In the genomic region with DNA sequence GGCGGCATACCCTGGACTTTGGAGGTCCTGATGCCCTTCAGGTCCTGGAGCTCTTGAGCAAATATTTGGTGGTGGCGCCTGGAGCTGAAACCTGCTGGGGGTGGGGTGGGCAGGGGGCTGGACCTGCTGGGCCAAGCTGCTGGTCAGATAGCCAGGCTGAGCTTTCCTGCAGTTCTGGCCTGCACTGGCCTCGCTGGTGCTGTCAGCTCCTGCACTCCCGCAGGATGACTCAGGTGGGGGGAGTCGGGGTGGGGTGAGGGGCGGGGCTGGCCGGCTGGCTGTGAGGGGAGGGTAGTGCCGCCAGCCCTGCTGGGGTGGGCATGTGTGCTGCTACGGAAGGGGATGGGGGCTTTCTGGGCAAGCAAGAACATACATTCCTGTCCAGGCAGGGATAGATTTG, we compare ENCODE assay signal across 8 mouse cellular contexts. TPM values are rescaled to one million over a fixed set of nuclear protein-coding genes. Genes with fewer than 3 reads are reported as not detected.
DNase-seq lines count a peak whose midpoint lies in the region; ATAC-seq and TF ChIP-seq lines count a peak whose summit lies in the region.
"Had no signal": no experiment of that assay in that cellular context is flagged by ENCODE, and none has a peak within 500 bp of the region (broad histone marks: within the 10 kb centered on the region; RNA-seq: fewer than 3 reads in every experiment).

No protein-coding gene starts in this region.

- no peak for DNase-seq in lung, embryonic 14.5 days
- no peak for DNase-seq in lung, postnatal 4 days
- DNase-seq in embryonic facial prominence, embryonic 14.5 days (ENCODE audit: low spot score), result peak; percentile 13
- DNase-seq in layer of hippocampus, adult 2 months (ENCODE audit: low spot score in 2 of 2), result no peak
- DNase-seq in Muller cell, postnatal 12 days (ENCODE audit: inconsistent ontology term), result no peak
- DNase-seq: thymus, postnatal 25 days had no signal

- 20% methylated on average over 9 of the region's 9 CpGs for WGBS in lung, embryonic 14.5 days
- WGBS in embryonic facial prominence, embryonic 14.5 days, result 28% methylated on average over 6 of the region's 9 CpGs
- 7% methylated on average over 8 of the region's 9 CpGs for WGBS in limb, embryonic 12.5 days
- WGBS in small intestine, adult 2 months, result 19% methylated on average over 9 of the region's 9 CpGs

- peaks cover 22% of the 10 kb centered on the region for H3K4me1 ChIP-seq in lung, embryonic 14.5 days (ENCODE audit: insufficient read depth)
- peaks cover 37% of the 10 kb centered on the region for H3K4me1 ChIP-seq in embryonic facial prominence, embryonic 14.5 days (ENCODE audit: control insufficient read depth, insufficient read depth, low read length)
- H3K4me1 ChIP-seq in limb, embryonic 12.5 days (replicated peaks), result peaks cover 45% of the 10 kb centered on the region
- H3K4me1 ChIP-seq in small intestine, adult 2 months (ENCODE audit: control insufficient read depth, insufficient read depth, insufficient read length, low read length), result peaks cover 28% of the 10 kb centered on the region

- peak overlapping the region; percentile 84 for H3K4me2 ChIP-seq in lung, embryonic 14.5 days
- H3K4me2 ChIP-seq in embryonic facial prominence, embryonic 14.5 days (ENCODE audit: low read depth, low read length), result peak overlapping the region; percentile 85
- peak overlapping the region; percentile 81 for H3K4me2 ChIP-seq in limb, embryonic 12.5 days

- no peak for ATAC-seq in lung, embryonic 14.5 days (ENCODE audit: insufficient read depth)
- no peak for ATAC-seq in embryonic facial prominence, embryonic 14.5 days (ENCODE audit: low read depth)
- ATAC-seq in limb, embryonic 12.5 days (ENCODE audit: insufficient number of reproducible peaks, insufficient read depth, low FRiP score, low TSS enrichment, low read depth), result no peak

- peaks cover 43% of the 10 kb centered on the region for H3K36me3 ChIP-seq in lung, embryonic 14.5 days (ENCODE audit: insufficient read depth)
- peaks cover 47% of the 10 kb centered on the region for H3K36me3 ChIP-seq in embryonic facial prominence, embryonic 14.5 days (ENCODE audit: control insufficient read depth, insufficient read depth, low read length)
- H3K36me3 ChIP-seq in limb, embryonic 12.5 days, result peaks cover 44% of the 10 kb centered on the region
- peaks cover 40% of the 10 kb centered on the region for H3K36me3 ChIP-seq in small intestine, adult 2 months (ENCODE audit: control insufficient read depth, insufficient read depth, low read length)

- no peak overlapping the region for H3K9ac ChIP-seq in lung, embryonic 14.5 days
- H3K9ac ChIP-seq in embryonic facial prominence, embryonic 14.5 days (ENCODE audit: low read depth, low read length), result 0 out of 2 replicates have a peak overlapping the region, but pooled peaks have one; percentile 20
- 0 out of 2 replicates have a peak overlapping the region, but pooled peaks have one; percentile 44 for H3K9ac ChIP-seq in limb, embryonic 12.5 days (replicated peaks)

- TF ChIP-seq CTCF in lung, embryonic 14.5 days (IDR thresholded peaks at IDR 0.05; ENCODE audit: low read depth), result peak; percentile 19; the same call in 1 of the 2 replicates
- no peak for TF ChIP-seq CTCF in small intestine, adult 2 months (IDR thresholded peaks at IDR 0.05; ENCODE audit: extremely low read depth, insufficient read length, insufficient replicate concordance, low read depth, low read length)
- TF ChIP-seq CTCF in layer of hippocampus, adult 2 months (conservative IDR thresholded peaks at IDR 0.05), result no peak

- H3K9me3 ChIP-seq in lung, embryonic 14.5 days (ENCODE audit: low read depth, low read length), result no peaks in the 10 kb centered on the region
- no peaks in the 10 kb centered on the region for H3K9me3 ChIP-seq in embryonic facial prominence, embryonic 14.5 days (ENCODE audit: control insufficient read depth, low read length)
- H3K9me3 ChIP-seq in limb, embryonic 12.5 days, result no peaks in the 10 kb centered on the region

- peak overlapping the region; percentile 20 for H3K4me3 ChIP-seq in lung, embryonic 14.5 days (ENCODE audit: low read depth, low read length)
- H3K4me3 ChIP-seq in embryonic facial prominence, embryonic 14.5 days (ENCODE audit: low read depth, low read length), result no peak overlapping the region
- peak overlapping the region; percentile 59 for H3K4me3 ChIP-seq in limb, embryonic 12.5 days (replicated peaks)
- peak overlapping the region; percentile 63 for H3K4me3 ChIP-seq in small intestine, adult 2 months (ENCODE audit: low read depth, low read length)
- H3K4me3 ChIP-seq in layer of hippocampus, adult 2 months, result no peak overlapping the region

- H3K27ac ChIP-seq in lung, embryonic 14.5 days (ENCODE audit: low read depth), result peak overlapping the region; percentile 67; the same call in 1 of the 2 replicates
- H3K27ac ChIP-seq in embryonic facial prominence, embryonic 14.5 days (replicated peaks; ENCODE audit: low read depth, low read length), result no peak overlapping the region
- H3K27ac ChIP-seq in limb, embryonic 12.5 days, result peak overlapping the region; percentile 60; the same call in 1 of the 2 replicates
- H3K27ac ChIP-seq in small intestine, adult 2 months (ENCODE audit: insufficient read depth, low read depth, low read length), result peak overlapping the region; percentile 68
- H3K27ac ChIP-seq in layer of hippocampus, adult 2 months, result no peak overlapping the region

- TF ChIP-seq POLR2A in small intestine, adult 2 months (IDR thresholded peaks at IDR 0.05; ENCODE audit: low read depth, low read length), result no peak

- no peaks in the 10 kb centered on the region for H3K27me3 ChIP-seq in lung, embryonic 14.5 days (ENCODE audit: insufficient read depth, low read length)
- no peaks in the 10 kb centered on the region for H3K27me3 ChIP-seq in embryonic facial prominence, embryonic 14.5 days (replicated peaks; ENCODE audit: control insufficient read depth, insufficient read depth, low read length)
- no peaks in the 10 kb centered on the region for H3K27me3 ChIP-seq in limb, embryonic 12.5 days
- no peaks in the 10 kb centered on the region for H3K27me3 ChIP-seq in small intestine, adult 2 months (ENCODE audit: control insufficient read depth, insufficient read depth, low read length)

RNA-seq across cellular contexts. Expression of gene Slc4a2, which starts 5.0 kb away (rescaled TPM):
- 29.9 and 35.5 TPM in 2 replicates for polyA plus RNA-seq in lung, embryonic 14.5 days (2014; fragmentation: Nextera tagmentation; extraction: Ambion mirVana)
- 26.0 and 31.0 TPM in 2 replicates for polyA plus RNA-seq in embryonic facial prominence, embryonic 14.5 days (2014; fragmentation: Nextera tagmentation; extraction: Ambion mirVana)
- 47.1 and 50.2 TPM in 2 replicates for polyA plus RNA-seq in limb, embryonic 12.5 days (2016; fragmentation: Nextera tagmentation; extraction: Ambion mirVana)
- polyA plus RNA-seq in small intestine, adult 2 months (2012; rRNA removed), result 51.4 and 90.6 TPM in 2 replicates
- 10 to 100 TPM; 32.5 to 37.6 TPM for total RNA-seq in layer of hippocampus, adult 2 months (2021)

RNA-seq across cellular contexts. Expression of gene Cdk5, which starts 5.3 kb away (rescaled TPM):
- 33.6 and 35.5 TPM in 2 replicates for polyA plus RNA-seq in lung, embryonic 14.5 days (2014; fragmentation: Nextera tagmentation; extraction: Ambion mirVana)
- 48.2 and 55.0 TPM in 2 replicates for polyA plus RNA-seq in embryonic facial prominence, embryonic 14.5 days (2014; fragmentation: Nextera tagmentation; extraction: Ambion mirVana)
- 53.8 and 54.5 TPM in 2 replicates for polyA plus RNA-seq in limb, embryonic 12.5 days (2016; fragmentation: Nextera tagmentation; extraction: Ambion mirVana)
- polyA plus RNA-seq in small intestine, adult 2 months (2012; rRNA removed), result 34.0 and 64.7 TPM in 2 replicates
- 100 to 1,000 TPM; 118 to 136 TPM for total RNA-seq in layer of hippocampus, adult 2 months (2021)

RNA-seq across cellular contexts. Expression of gene Asic3, which starts 15.4 kb away (rescaled TPM):
- not detected in 2 replicates for polyA plus RNA-seq in lung, embryonic 14.5 days (2014; fragmentation: Nextera tagmentation; extraction: Ambion mirVana)
- 1.7 and 2.1 TPM in 2 replicates for polyA plus RNA-seq in embryonic facial prominence, embryonic 14.5 days (2014; fragmentation: Nextera tagmentation; extraction: Ambion mirVana)
- polyA plus RNA-seq in limb, embryonic 12.5 days (2016; fragmentation: Nextera tagmentation; extraction: Ambion mirVana), result 1.2 and 1.7 TPM in 2 replicates
- polyA plus RNA-seq in small intestine, adult 2 months (2012; rRNA removed), result 0.58 and 1.9 TPM in 2 replicates
- under 1 TPM; 0.20 to 0.39 TPM for total RNA-seq in layer of hippocampus, adult 2 months (2021)

RNA-seq across cellular contexts. Expression of gene Fastk, which starts 16.5 kb away (rescaled TPM):
- polyA plus RNA-seq in lung, embryonic 14.5 days (2014; fragmentation: Nextera tagmentation; extraction: Ambion mirVana), result 91.5 and 93.1 TPM in 2 replicates
- 111 and 119 TPM in 2 replicates for polyA plus RNA-seq in embryonic facial prominence, embryonic 14.5 days (2014; fragmentation: Nextera tagmentation; extraction: Ambion mirVana)
- 105 TPM in 2 replicates for polyA plus RNA-seq in limb, embryonic 12.5 days (2016; fragmentation: Nextera tagmentation; extraction: Ambion mirVana)
- polyA plus RNA-seq in small intestine, adult 2 months (2012; rRNA removed), result 159 and 230 TPM in 2 replicates
- 100 to 1,000 TPM; 127 to 130 TPM for total RNA-seq in layer of hippocampus, adult 2 months (2021)

RNA-seq across cellular contexts. Expression of gene Tmub1, which starts 19.1 kb away (rescaled TPM):
- 14.2 and 15.7 TPM in 2 replicates for polyA plus RNA-seq in lung, embryonic 14.5 days (2014; fragmentation: Nextera tagmentation; extraction: Ambion mirVana)
- polyA plus RNA-seq in embryonic facial prominence, embryonic 14.5 days (2014; fragmentation: Nextera tagmentation; extraction: Ambion mirVana), result 16.5 and 21.3 TPM in 2 replicates
- polyA plus RNA-seq in limb, embryonic 12.5 days (2016; fragmentation: Nextera tagmentation; extraction: Ambion mirVana), result 21.0 and 21.8 TPM in 2 replicates
- polyA plus RNA-seq in small intestine, adult 2 months (2012; rRNA removed), result 51.7 and 135 TPM in 2 replicates
- 10 to 100 TPM; 22.2 to 22.5 TPM for total RNA-seq in layer of hippocampus, adult 2 months (2021)

Comparison
In these comparisons a context has a peak if more than half of its experiments do, and no peak if none do; other contexts are left out.
1. H3K27ac ChIP-seq: peak in lung, embryonic 14.5 days (single experiment), limb, embryonic 12.5 days (single experiment) and small intestine, adult 2 months (single experiment); none in embryonic facial prominence, embryonic 14.5 days (single experiment) and layer of hippocampus, adult 2 months (single experiment).
2. H3K4me3 ChIP-seq: peak in lung, embryonic 14.5 days (single experiment), limb, embryonic 12.5 days (single experiment) and small intestine, adult 2 months (single experiment); none in embryonic facial prominence, embryonic 14.5 days (single experiment) and layer of hippocampus, adult 2 months (single experiment).
3. Peak in every context shown above with its lines, with median percentiles within 50 percentile points of each other: H3K4me2 ChIP-seq.